Mouse (Mus musculus) spleen, adult 2 months (tissue): ENCODE results near the gene Ppp1r18.

Experiments
- CTCF ChIP-seq: fragments of 200-500 bp; IDR thresholded peaks from 2 replicates; pipeline ENCODE4 v1.5.1; 2011; ENCODE audit warnings: mild to moderate bottlenecking, inconsistent platforms; ENCODE audit not compliant: insufficient read depth, insufficient read length, insufficient replicate concordance; ENCODE audit errors: extremely low read depth
- POLR2A ChIP-seq: fragments of 200-500 bp; IDR thresholded peaks from 2 replicates; pipeline ENCODE4 v1.6.1; 2011; ENCODE audit warnings: low read depth, low read length, inconsistent platforms

GRCm38 (mm10) chr17:35835424-35836140, 29.8 kb upstream of the Ppp1r18 start:
- TF ChIP-seq POLR2A (no peak), CTCF (no peak)
